23 mouse cellular contexts compared by ENCODE assay signal in genomic region chr9:22711339-22711738, GRCm38 (mm10).
"Had no signal": no experiment of that assay in that cellular context is flagged by ENCODE, and none has a peak within 500 bp of the region (broad histone marks: within the 10 kb centered on the region; RNA-seq: fewer than 3 reads in every experiment).

No protein-coding gene starts in this region.

- ATAC-seq: inflammation-experienced regulatory T-cells, adult 6 months; intestine, embryonic 15.5 days; liver, embryonic 12.5 days had no signal

- H3K4me3 ChIP-seq: gastrocnemius, adult 2 months; heart, embryonic 10.5 days; heart, embryonic 12.5 days; hindbrain, embryonic 10.5 days; hindbrain, embryonic 12.5 days; intestine, embryonic 15.5 days; left cerebral cortex, adult 2 months; limb, embryonic 10.5 days; limb, embryonic 12.5 days; liver, embryonic 12.5 days had no signal

- DNase-seq: gastrocnemius, adult 2 months; gastrocnemius, postnatal 10 days; gastrocnemius, postnatal 25 days; heart, adult 18-20 months; heart, postnatal 10 days; heart, postnatal 4 days; kidney, adult 18-20 months; kidney, adult 8-10 months; kidney, postnatal 14 days; kidney, postnatal 4 days; liver had no signal

- H3K36me3 ChIP-seq: heart, embryonic 10.5 days; heart, embryonic 12.5 days; hindbrain, embryonic 10.5 days; hindbrain, embryonic 12.5 days; intestine, embryonic 15.5 days; limb, embryonic 10.5 days; limb, embryonic 12.5 days; liver, embryonic 12.5 days had no signal

- H3K4me1 ChIP-seq: liver, embryonic 12.5 days had no signal

- H3K9ac ChIP-seq: heart, embryonic 12.5 days; hindbrain, embryonic 12.5 days; hindbrain, embryonic 14.5 days; intestine, embryonic 15.5 days; limb, embryonic 12.5 days; liver, embryonic 12.5 days; liver, embryonic 14.5 days had no signal

- H3K27me3 ChIP-seq: heart, embryonic 12.5 days; hindbrain, embryonic 12.5 days; intestine, embryonic 15.5 days; limb, embryonic 12.5 days; liver, embryonic 12.5 days had no signal

- H3K9me3 ChIP-seq: heart, embryonic 10.5 days; heart, embryonic 12.5 days; hindbrain, embryonic 10.5 days; hindbrain, embryonic 12.5 days; intestine, embryonic 15.5 days; limb, embryonic 10.5 days; limb, embryonic 12.5 days; liver, embryonic 12.5 days had no signal

- H3K27ac ChIP-seq: gastrocnemius, adult 2 months; heart, embryonic 10.5 days; hindbrain, embryonic 10.5 days; hindbrain, embryonic 12.5 days; hindbrain, embryonic 14.5 days; intestine, embryonic 15.5 days; left cerebral cortex, adult 2 months; limb, embryonic 10.5 days; limb, embryonic 12.5 days; liver, embryonic 12.5 days; liver, embryonic 14.5 days had no signal

- H3K4me2 ChIP-seq: heart, embryonic 12.5 days; hindbrain, embryonic 12.5 days; hindbrain, embryonic 14.5 days; intestine, embryonic 15.5 days; limb, embryonic 12.5 days; liver, embryonic 12.5 days had no signal
